In the genomic region with DNA sequence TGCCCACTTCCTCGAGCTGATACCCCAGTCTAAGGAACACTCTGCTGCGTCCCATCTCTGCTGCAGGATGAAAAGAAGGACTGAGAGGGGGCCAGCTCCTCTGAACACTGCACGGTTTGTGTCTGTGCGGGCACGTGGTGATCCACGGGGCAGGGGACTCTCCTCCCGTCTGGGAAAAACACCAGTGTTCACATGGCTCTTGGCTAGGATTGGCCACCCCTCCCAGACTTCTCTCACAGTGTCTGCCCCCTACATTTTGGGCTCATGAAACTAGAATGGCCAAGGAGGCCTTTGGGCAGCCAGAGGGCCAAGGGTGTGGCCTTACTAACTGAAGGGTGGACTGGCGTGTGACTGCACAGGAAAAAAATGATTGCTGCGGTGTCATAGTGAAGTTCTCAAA, we compare ENCODE assay signal across 28 mouse cellular contexts. TPM values are rescaled to one million over a fixed set of nuclear protein-coding genes. Genes with fewer than 3 reads are reported as not detected.
A peak's percentile ranks its signal among the peaks of the same experiment; 100 is the strongest.
DNase-seq lines count a peak whose midpoint lies in the region; ATAC-seq lines count a peak whose summit lies in the region.
"Had no signal": no experiment of that assay in that cellular context is flagged by ENCODE, and none has a peak within 500 bp of the region (broad histone marks: within the 10 kb centered on the region; RNA-seq: fewer than 3 reads in every experiment).

No protein-coding gene starts in this region.

- H3K36me3 ChIP-seq in heart, embryonic 10.5 days, result peaks cover 33% of the 10 kb centered on the region
- H3K36me3 ChIP-seq: G1E; liver, embryonic 15.5 days; stomach, embryonic 15.5 days had no signal

- 78% methylated on average over 9 of the region's 9 CpGs for WGBS in heart, embryonic 10.5 days

- no peak overlapping the region for H3K4me3 ChIP-seq in heart, embryonic 10.5 days
- H3K4me3 ChIP-seq: embryonic facial prominence, embryonic 12.5 days; left cerebral cortex, adult 2 months; limb, embryonic 12.5 days; liver, embryonic 15.5 days; stomach, embryonic 15.5 days had no signal

- H3K4me1 ChIP-seq in heart, embryonic 10.5 days, result peaks cover 49% of the 10 kb centered on the region
- H3K4me1 ChIP-seq: limb, embryonic 12.5 days; liver, embryonic 15.5 days; stomach, embryonic 15.5 days had no signal

- peak; percentile 35; the same call in 1 of the 2 replicates for ATAC-seq in frontal cortex, adult (ENCODE audit: low TSS enrichment)
- ATAC-seq: forebrain, embryonic 14.5 days; inflammation-experienced regulatory T-cells, adult 6 months had no signal

- no peaks in the 10 kb centered on the region for H3K9me3 ChIP-seq in heart, embryonic 10.5 days
- H3K9me3 ChIP-seq: embryonic facial prominence, embryonic 12.5 days; G1E; liver, embryonic 15.5 days; stomach, embryonic 15.5 days had no signal

- no peaks in the 10 kb centered on the region for H3K27me3 ChIP-seq in heart, embryonic 10.5 days (ENCODE audit: insufficient read depth, poor library complexity, severe bottlenecking)
- H3K27me3 ChIP-seq: embryonic facial prominence, embryonic 12.5 days; limb, embryonic 12.5 days; liver, embryonic 15.5 days; stomach, embryonic 15.5 days had no signal

- peak overlapping the region; percentile 73 for H3K27ac ChIP-seq in heart, embryonic 10.5 days
- H3K27ac ChIP-seq: embryonic facial prominence, embryonic 12.5 days; hindbrain, embryonic 14.5 days; left cerebral cortex, adult 2 months; limb, embryonic 12.5 days; liver, embryonic 15.5 days; stomach, embryonic 15.5 days had no signal

- DNase-seq in frontal cortex, postnatal 14 days (ENCODE audit: low spot score in 2 of 2), result no peak
- no peak for DNase-seq in heart, embryonic 10.5 days (ENCODE audit: low spot score)
- DNase-seq in heart, postnatal 14 days, result no peak
- peak; percentile 34 for DNase-seq in layer of hippocampus, adult 11-12 months (ENCODE audit: low spot score)
- no peak for DNase-seq in layer of hippocampus, adult 9-10 months (ENCODE audit: low spot score)
- DNase-seq in brain, adult 2 months (ENCODE audit: low read depth, low spot score), result peak; percentile 63
- DNase-seq: adrenal gland, adult 8-10 months; cerebellum, adult 9-11 months; embryo, embryonic 11 days; gastrocnemius, postnatal 10 days; kidney, adult 11 months; kidney, postnatal 25 days; lung, embryonic 14.5 days; lung, postnatal 14 days; midbrain, embryonic 14.5 days; right cerebral cortex, postnatal 25 days; thymus, adult 18-20 months; thymus, postnatal 25 days had no signal

- intact Hi-C loops in heart, postnatal 14 days (cut with DNase I), result no loop called here

RNA-seq across cellular contexts. Expression of gene Ipo9, which starts 51.4 kb away (rescaled TPM):
- polyA plus RNA-seq in heart, embryonic 10.5 days (2016; fragmentation: Nextera tagmentation; extraction: Ambion mirVana), result 118 and 134 TPM in 2 replicates
- 10 to 100 TPM; 43.5 to 47.6 TPM for total RNA-seq in heart, postnatal 14 days (2021)

Comparison
In these comparisons a context has a peak if more than half of its experiments do, and no peak if none do; other contexts are left out.
1. DNase-seq: peak in layer of hippocampus, adult 11-12 months (single experiment) and brain, adult 2 months (single experiment); none in frontal cortex, postnatal 14 days (0 of 2), heart, embryonic 10.5 days (single experiment), heart, postnatal 14 days (0 of 2) and layer of hippocampus, adult 9-10 months (single experiment).